Mouse (Mus musculus) hindbrain, embryonic 12.5 days (tissue): Measurements from ENCODE around the gene Mrpl23. TPM values are rescaled to one million over a fixed set of nuclear protein-coding genes. Genes with fewer than 3 reads are reported as not detected.
A peak's percentile ranks its signal among the peaks of the same experiment; 100 is the strongest.

Experiments used
- ATAC-seq: fragments of 200-750 bp; cut with Nextera tagmentation; 2 replicates; pipeline ENCODE4 v1.8.0; 2017; ENCODE audit warnings: moderate TSS enrichment; ENCODE audit not compliant: low FRiP score
- H3K27ac ChIP-seq: fragments of 300-500 bp; sonication (generic); 2 replicates; pipeline ENCODE4 v1.5.1; 2016; ENCODE audit warnings: mild to moderate bottlenecking
- H3K27me3 ChIP-seq: fragments of 300-500 bp; sonication (generic); 2 replicates; pipeline ENCODE4 v1.6.1; 2016; ENCODE audit warnings: mild to moderate bottlenecking
- H3K36me3 ChIP-seq: fragments of 300-500 bp; sonication (generic); 2 replicates; pipeline ENCODE4 v1.6.1; 2016; ENCODE audit warnings: mild to moderate bottlenecking
- H3K4me1 ChIP-seq: fragments of 300-500 bp; sonication (generic); 2 replicates; pipeline ENCODE4 v1.6.1; 2016
- H3K4me2 ChIP-seq: fragments of 300-500 bp; sonication (generic); replicated peaks from 2 replicates; pipeline ENCODE4 v1.6.1; 2016; ENCODE audit warnings: mild to moderate bottlenecking
- H3K4me3 ChIP-seq: fragments of 300-500 bp; sonication (generic); 2 replicates; pipeline ENCODE4 v1.5.1; 2016; ENCODE audit warnings: mild to moderate bottlenecking
- H3K9ac ChIP-seq: fragments of 300-500 bp; sonication (generic); 2 replicates; pipeline ENCODE4 v1.6.1; 2016; ENCODE audit warnings: mild to moderate bottlenecking, moderate library complexity
- H3K9me3 ChIP-seq: fragments of 300-500 bp; sonication (generic); replicated peaks from 2 replicates; pipeline ENCODE4 v1.6.1; 2016; ENCODE audit warnings: mild to moderate bottlenecking
- WGBS: fragments of 180-500 bp; shearing (Covaris S2); methylation state at CpG from one replicate; pipeline ENCODE4 v1.1.7; 2016; 5-methylcytosine and 5-hydroxymethylcytosine counted together
- polyA plus RNA-seq: library from polyadenylated mRNA; unstranded; fragments of >200 nt; fragmentation: Nextera tagmentation; extraction: Ambion mirVana; gene quantifications from 2 replicates; pipeline ENCODE4 v1.2.1, GENCODE M21; 2016

Mrpl23 gene
- polyA plus RNA-seq, 1 experiment from 2014 or later = 8.4 TPM

DNA sequence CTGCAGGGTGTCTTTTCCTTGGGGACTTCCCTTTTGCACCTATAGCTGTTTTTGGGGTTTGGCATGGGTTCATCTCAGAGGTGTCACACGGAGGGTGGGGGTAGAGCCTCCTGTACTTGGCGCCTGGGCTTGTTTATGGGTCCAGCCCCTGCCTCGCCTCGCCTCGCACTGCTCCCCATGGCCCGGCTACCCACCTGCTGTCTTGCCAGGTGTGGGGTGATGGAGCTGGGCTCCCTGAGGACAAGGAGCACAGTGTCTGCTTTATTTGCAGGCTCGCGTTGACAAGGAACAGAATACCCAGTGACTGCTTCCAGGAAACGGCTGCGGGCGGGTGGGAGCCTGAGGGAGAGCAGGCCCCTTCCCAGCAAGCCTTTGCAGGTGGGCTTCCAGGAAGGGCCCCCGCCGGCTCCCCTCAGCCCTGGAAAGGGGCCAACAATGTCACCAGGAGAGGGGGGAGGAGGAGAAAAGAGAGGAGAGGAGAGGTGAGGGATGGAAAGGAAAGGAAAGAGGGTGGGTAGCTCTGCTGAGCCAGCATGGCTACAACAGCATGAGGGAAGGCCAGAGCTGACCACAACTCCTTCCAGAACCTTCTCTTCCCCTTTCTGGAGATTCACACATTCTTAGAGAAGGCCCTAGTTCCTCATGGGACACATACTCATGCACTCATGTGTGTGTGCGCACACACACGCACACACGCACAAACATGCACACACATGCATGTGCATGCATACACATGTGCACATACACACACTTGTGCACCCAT lies 39.2 kb downstream of the Mrpl23 start:
- ATAC-seq = no peak
- Histone ChIP-seq H3K27me3 (no peaks in the 10 kb centered on the region), H3K36me3 (no peaks in the 10 kb centered on the region), H3K27ac (peak overlapping the region; percentile 78), H3K4me1 (peaks cover 53% of the 10 kb centered on the region), H3K9me3 (no peaks in the 10 kb centered on the region), H3K4me2 (no peak overlapping the region), H3K9ac (0 out of 2 replicates have a peak overlapping the region, but pooled peaks have one; percentile 8), H3K4me3 (no peak overlapping the region)
- 65% methylated on average over 16 of the region's 16 CpGs for WGBS

DNA sequence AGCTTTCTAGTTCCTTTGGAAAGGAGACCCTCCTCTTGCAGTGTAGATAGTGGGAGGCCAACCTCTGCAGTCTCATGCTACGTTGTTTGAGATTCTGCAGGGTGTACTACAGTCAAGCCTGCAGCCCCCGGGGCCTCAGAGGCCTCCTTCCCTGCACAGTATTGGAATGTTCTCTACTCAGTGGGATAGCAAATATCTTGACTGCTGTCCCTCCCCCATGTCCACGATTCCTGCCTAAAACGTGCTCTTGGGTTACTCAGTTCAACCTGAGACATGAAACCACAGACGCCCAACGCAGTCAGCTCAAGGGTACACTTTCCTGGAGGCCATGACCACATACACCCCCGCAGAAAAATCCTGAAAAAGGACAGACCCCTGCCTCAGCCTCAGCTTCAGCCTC lies 39.9 kb downstream of the Mrpl23 start:
- no peak overlapping the region for H3K4me2 ChIP-seq
- H3K9me3 ChIP-seq = no peaks in the 10 kb centered on the region
- no peaks in the 10 kb centered on the region for H3K36me3 ChIP-seq
- WGBS = 69% methylated on average over 7 of the region's 7 CpGs
- H3K4me1 ChIP-seq = peaks cover 53% of the 10 kb centered on the region
- H3K4me3 ChIP-seq = no peak overlapping the region
- H3K9ac ChIP-seq = no peak overlapping the region
- H3K27me3 ChIP-seq = peaks cover 6% of the 10 kb centered on the region; the same call in 1 of the 2 replicates
- ATAC-seq = no peak
- peak overlapping the region; percentile 78 for H3K27ac ChIP-seq

DNA sequence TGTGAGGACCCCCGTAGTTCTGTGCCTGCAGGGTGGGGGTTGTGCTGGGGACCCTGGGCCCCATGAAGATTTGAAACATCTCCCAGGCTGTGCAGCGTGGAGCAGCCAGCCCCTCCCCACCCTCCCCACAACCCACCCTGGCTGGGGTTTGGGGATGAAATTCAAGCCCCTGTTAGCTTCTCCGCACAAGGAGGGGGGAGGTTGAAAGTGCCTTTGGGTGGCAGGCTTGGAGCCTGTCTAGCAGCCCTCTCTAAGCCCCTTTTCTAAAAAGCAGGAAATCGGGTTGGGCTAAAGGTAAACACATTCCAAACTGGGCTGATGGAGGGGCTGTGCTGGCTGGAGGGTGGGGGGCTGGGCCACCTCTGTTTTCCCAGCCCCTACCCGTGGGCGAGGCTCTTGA lies 40.5 kb downstream of the Mrpl23 start:
- 48% methylated on average over 6 of the region's 6 CpGs for WGBS
- ATAC-seq = no peak
- Histone ChIP-seq H3K36me3 (no peaks in the 10 kb centered on the region), H3K4me3 (no peak overlapping the region), H3K9ac (no peak overlapping the region), H3K9me3 (no peaks in the 10 kb centered on the region), H3K27ac (peak overlapping the region; percentile 78), H3K4me2 (no peak overlapping the region), H3K4me1 (peaks cover 54% of the 10 kb centered on the region), H3K27me3 (peaks cover 9% of the 10 kb centered on the region; the same call in 1 of the 2 replicates)

DNA sequence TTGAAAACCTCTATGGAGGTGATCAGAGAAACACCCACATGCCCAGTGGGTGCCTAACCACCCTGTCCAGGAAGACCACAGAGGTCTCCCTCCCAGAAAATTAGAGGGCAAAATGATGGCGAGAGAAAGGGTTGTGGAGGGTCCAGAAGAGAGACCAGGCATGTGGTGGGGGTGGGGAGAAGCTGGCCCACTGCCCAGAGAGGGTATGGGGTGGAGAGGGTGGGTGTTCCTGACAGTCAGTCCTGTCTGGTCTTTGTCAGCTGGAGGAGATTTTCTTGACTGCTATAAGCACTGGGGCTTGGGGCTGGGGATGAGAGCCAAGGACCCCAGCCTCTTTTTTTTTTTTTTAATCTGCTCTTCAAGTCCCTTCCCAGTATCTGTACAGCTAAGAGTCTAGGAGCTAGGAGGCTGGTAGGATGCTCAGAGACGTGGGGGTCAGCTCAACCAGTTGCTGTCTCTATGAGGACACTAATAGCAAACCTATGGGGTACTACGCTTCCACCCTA lies 41.7 kb downstream of the Mrpl23 start:
- H3K9me3 ChIP-seq = no peaks in the 10 kb centered on the region
- H3K4me3 ChIP-seq = no peak overlapping the region
- H3K27ac ChIP-seq = peak overlapping the region; percentile 45; the same call in 1 of the 2 replicates
- no peak overlapping the region for H3K4me2 ChIP-seq
- peaks cover 9% of the 10 kb centered on the region; the same call in 1 of the 2 replicates for H3K27me3 ChIP-seq
- no peak for ATAC-seq
- no peak overlapping the region for H3K9ac ChIP-seq
- WGBS = 59% methylated on average over 3 of the region's 3 CpGs
- peaks cover 52% of the 10 kb centered on the region for H3K4me1 ChIP-seq
- no peaks in the 10 kb centered on the region for H3K36me3 ChIP-seq

DNA sequence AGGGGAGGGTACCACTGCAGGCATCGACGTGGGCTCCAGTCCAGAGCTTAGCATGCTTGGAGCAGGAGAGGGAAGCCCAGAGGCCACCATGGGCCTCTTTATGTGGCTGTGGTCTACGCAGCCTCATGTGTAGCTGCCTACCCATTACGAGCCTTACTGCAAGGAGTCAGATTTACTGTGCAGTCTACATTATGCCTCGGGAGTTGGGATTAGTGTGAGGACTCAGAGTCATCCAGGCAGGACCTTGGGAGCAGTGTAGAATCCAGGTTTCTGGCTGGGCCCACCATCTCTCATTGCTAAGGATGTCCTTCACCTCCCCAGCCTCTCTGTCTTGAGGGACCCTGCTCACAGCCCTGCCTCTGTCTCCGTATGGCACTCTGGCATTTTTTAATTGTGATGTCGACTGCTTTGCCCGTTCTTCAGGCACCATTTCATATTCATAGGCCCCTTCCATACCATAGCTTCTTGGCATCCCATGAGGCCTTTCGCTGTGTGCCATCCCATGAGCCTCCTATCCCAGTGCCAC lies 42.4 kb downstream of the Mrpl23 start:
- no peak for ATAC-seq
- no peak overlapping the region for H3K9ac ChIP-seq
- H3K4me2 ChIP-seq = no peak overlapping the region; the same call in 1 of the 2 replicates
- WGBS = 75% methylated on average over 9 of the region's 9 CpGs
- no peak overlapping the region for H3K4me3 ChIP-seq
- H3K9me3 ChIP-seq = peaks cover 3% of the 10 kb centered on the region
- H3K36me3 ChIP-seq = no peaks in the 10 kb centered on the region
- H3K4me1 ChIP-seq = peaks cover 47% of the 10 kb centered on the region
- H3K27me3 ChIP-seq = peaks cover 9% of the 10 kb centered on the region; the same call in 1 of the 2 replicates
- H3K27ac ChIP-seq = peak overlapping the region; percentile 35; the same call in 1 of the 2 replicates

DNA sequence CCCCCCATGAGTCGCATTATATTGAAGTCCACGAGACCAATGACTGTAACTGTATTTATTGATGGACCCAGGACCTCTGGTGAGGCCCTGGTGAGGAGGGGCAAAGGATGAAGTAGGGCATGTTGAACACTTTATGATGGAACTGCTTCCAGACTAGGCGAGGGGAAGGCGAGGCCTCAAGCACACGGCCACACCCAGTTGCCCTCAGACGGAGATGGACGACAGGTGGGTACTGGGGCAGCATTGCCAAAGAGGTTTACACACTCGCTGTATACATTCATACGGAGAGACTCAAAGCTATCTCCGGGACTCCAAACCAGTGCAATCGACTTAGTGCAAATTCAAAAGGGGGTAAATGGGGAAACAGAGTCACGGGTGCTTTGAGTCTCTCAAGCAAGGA lies 43.0 kb downstream of the Mrpl23 start:
- H3K9ac ChIP-seq = no peak overlapping the region
- no peaks in the 10 kb centered on the region for H3K36me3 ChIP-seq
- peaks cover 43% of the 10 kb centered on the region for H3K4me1 ChIP-seq
- ATAC-seq = no peak
- H3K4me3 ChIP-seq = 0 out of 2 replicates have a peak overlapping the region, but pooled peaks have one; percentile 31
- peaks cover 9% of the 10 kb centered on the region; the same call in 1 of the 2 replicates for H3K27me3 ChIP-seq
- H3K9me3 ChIP-seq = peaks cover 9% of the 10 kb centered on the region
- 90% methylated on average over 12 of the region's 12 CpGs for WGBS
- H3K27ac ChIP-seq = no peak overlapping the region
- H3K4me2 ChIP-seq = peak overlapping the region; percentile 45; the same call in 1 of the 2 replicates

DNA sequence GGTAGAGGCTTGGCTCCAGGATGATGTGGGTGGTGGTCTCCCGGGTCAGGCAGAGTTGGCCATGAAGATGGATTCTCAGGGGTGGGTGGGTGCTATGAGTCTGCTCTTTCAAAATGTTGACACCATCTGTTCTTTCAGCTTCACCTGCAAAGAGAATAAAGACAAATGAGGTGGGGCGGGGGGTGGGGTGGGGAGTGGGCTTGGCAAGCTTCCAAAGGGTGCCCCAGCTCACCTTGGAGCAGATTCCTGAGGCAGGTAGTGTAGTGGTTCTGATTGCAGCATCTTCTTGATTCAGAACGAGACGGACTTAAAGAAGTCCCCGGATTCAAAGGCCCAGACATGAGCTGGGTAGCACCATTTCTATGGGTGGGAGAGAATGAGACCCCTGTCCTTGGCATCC lies 43.5 kb downstream of the Mrpl23 start:
- Histone ChIP-seq H3K4me1 (peaks cover 38% of the 10 kb centered on the region), H3K9ac (no peak overlapping the region), H3K9me3 (peaks cover 14% of the 10 kb centered on the region), H3K27ac (peak overlapping the region; percentile 66; the same call in 1 of the 2 replicates), H3K4me2 (peak overlapping the region; percentile 45), H3K27me3 (peaks cover 9% of the 10 kb centered on the region; the same call in 1 of the 2 replicates), H3K36me3 (no peaks in the 10 kb centered on the region), H3K4me3 (peak overlapping the region; percentile 31)
- no peak for ATAC-seq
- WGBS = 95% methylated on average over 5 of the region's 5 CpGs

DNA sequence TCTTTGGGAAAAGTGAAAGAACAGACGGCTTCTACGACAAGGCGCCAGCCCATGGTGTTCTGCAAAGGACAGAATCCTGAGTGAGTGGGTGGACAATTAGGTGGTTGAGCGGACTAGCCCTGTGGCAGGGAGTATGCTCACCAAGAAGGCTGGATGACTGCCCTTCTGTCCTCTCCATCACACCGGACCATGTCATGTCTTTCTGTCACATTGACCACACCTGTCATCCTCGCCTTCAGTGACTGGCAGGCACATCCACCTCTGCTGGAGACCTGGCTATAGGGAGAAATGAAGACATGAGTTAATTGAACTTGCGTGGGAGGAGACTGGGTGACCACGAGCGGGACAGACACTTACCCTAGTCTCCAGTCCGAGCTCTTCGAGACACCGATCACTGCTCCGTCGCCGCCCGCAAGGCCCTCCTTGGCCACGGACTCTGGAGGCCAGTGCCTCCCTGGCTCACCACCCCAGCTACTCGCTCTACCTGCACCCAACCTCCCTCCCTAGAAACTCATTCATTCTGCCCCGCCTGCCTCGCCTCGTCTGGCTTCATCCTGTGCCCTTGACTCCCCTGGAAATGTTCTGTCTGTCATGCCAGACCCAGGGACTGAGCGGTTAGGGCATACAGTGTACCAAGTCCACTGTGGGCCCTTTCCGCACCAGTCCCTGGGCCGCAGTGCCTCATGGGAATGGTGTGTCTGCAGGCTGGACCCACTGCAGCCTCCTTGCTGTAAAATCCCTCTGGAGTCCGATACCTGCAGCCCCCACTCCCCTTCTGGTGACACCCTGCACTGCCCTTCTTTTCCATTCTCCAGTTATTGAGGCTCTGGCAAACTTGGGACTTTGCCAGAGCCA lies 44.2 kb downstream of the Mrpl23 start:
- peaks cover 9% of the 10 kb centered on the region; the same call in 1 of the 2 replicates for H3K27me3 ChIP-seq
- peak overlapping the region; percentile 66 for H3K27ac ChIP-seq
- H3K4me3 ChIP-seq = peak overlapping the region; percentile 31
- peaks cover 15% of the 10 kb centered on the region for H3K9me3 ChIP-seq
- H3K4me2 ChIP-seq = peak overlapping the region; percentile 45
- no peak for ATAC-seq
- H3K36me3 ChIP-seq = no peaks in the 10 kb centered on the region
- peaks cover 33% of the 10 kb centered on the region for H3K4me1 ChIP-seq
- 84% methylated on average over 25 of the region's 25 CpGs for WGBS
- H3K9ac ChIP-seq = peak overlapping the region; percentile 50

DNA sequence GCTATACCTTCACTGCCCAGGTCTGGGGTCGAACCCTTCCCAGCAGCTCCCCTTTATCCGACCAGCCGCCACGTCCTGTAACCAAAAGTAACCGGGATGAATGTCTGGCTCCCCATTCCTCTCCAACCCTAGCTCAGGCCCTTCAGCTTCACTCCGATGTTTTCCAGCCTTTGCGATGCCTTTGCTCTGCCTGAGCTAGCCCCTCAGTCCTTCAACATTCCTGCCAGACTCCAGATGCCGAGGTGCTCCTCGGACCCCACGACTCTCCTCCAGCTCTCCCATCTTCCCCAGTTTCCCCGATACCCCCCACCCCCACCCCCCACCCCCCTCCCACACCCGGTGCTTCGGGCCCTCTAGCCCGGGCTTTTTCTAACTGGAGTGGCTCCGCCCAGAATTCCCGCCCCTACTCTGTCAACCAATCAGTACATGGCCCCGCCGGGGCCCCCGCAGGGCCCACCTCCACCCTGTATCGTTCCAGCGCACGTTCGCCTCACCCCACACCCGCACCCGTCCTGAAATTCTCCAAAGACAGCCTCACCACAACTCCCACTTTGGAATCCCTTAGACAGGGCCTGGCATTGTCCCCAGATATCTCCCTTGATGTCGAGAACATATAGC lies 45.4 kb downstream of the Mrpl23 start:
- H3K4me2 ChIP-seq = peak overlapping the region; percentile 45
- H3K27me3 ChIP-seq = peaks cover 9% of the 10 kb centered on the region; the same call in 1 of the 2 replicates
- peak overlapping the region; percentile 31 for H3K4me3 ChIP-seq
- H3K4me1 ChIP-seq = peaks cover 21% of the 10 kb centered on the region
- no peaks in the 10 kb centered on the region for H3K36me3 ChIP-seq
- 40% methylated on average over 26 of the region's 26 CpGs for WGBS
- H3K9ac ChIP-seq = peak overlapping the region; percentile 50
- ATAC-seq = no peak
- peak overlapping the region; percentile 66; the same call in 1 of the 2 replicates for H3K27ac ChIP-seq
- H3K9me3 ChIP-seq = peaks cover 15% of the 10 kb centered on the region

DNA sequence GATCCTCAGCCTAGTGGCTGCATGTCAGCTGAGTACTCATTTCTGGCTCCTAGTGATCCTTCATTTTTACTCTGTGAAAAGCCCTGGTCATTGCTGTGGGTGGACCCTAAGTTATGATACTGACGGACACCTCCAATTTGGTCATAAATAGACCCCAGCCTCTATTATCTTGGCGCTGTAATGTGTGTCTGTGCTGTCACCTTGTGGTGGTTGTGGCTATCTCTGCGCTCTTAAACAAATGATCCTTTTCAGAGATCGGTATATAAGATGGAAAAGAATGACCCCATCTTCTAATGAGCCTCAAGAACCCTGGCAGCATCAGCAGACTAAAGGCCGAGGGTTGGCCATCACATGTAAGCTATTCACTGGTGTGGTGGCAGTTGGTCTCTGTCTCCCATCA lies 46.6 kb downstream of the Mrpl23 start:
- WGBS = 59% methylated on average over 5 of the region's 5 CpGs
- ATAC-seq = no peak
- no peak overlapping the region for H3K4me2 ChIP-seq

DNA sequence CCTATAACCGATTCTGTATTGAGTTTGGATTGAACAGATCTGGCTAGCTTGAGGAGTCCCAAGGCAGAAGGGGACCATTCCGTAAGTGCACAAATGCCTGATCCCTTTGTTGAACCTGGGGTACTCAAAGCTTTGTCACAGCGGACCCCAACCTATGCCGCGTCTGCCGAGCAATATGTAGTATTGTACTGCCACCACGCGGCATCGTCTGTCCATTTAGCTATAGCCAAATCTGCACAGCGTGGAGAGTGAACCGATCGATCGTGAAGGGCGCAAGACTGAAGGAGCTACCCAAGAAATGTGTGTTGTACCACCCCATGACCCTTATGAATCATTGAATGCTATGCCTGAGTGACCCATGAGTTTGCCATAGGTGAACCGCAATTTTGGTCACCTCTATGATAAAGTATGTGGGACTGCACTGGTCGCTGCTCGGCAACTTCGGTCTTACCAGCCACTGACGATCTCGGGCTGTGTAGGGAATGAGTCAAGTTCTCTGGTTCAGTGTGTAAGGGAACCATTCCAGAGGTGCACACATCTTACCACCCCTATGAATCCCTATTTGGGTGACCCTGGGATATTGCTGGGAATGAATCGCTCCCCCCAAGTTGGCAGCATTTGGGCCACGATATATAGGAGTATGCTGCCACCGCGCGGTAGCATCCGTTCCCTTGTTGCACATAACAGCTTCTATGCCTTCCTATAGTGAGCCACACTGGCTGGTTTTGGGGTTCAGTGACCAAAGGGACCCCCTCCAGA lies 47.8 kb downstream of the Mrpl23 start:
- peak overlapping the region; percentile 61 for H3K4me2 ChIP-seq
- peaks cover 9% of the 10 kb centered on the region; the same call in 1 of the 2 replicates for H3K27me3 ChIP-seq
- peaks cover 15% of the 10 kb centered on the region for H3K9me3 ChIP-seq
- 41% methylated on average over 26 of the region's 26 CpGs for WGBS
- H3K9ac ChIP-seq = no peak overlapping the region
- H3K27ac ChIP-seq = no peak overlapping the region
- ATAC-seq = peak; percentile 67
- H3K4me3 ChIP-seq = peak overlapping the region; percentile 23
- peaks cover 3% of the 10 kb centered on the region; the same call in 1 of the 2 replicates for H3K4me1 ChIP-seq
- no peaks in the 10 kb centered on the region for H3K36me3 ChIP-seq

More for the DNA sequence above, 46.6 kb downstream of the Mrpl23 start:
- H3K27ac ChIP-seq = no peak overlapping the region
- H3K36me3 ChIP-seq = no peaks in the 10 kb centered on the region
- peaks cover 15% of the 10 kb centered on the region for H3K9me3 ChIP-seq
- H3K9ac ChIP-seq = no peak overlapping the region
- H3K27me3 ChIP-seq = peaks cover 9% of the 10 kb centered on the region; the same call in 1 of the 2 replicates
- peaks cover 12% of the 10 kb centered on the region for H3K4me1 ChIP-seq
- no peak overlapping the region for H3K4me3 ChIP-seq
